Mouse (Mus musculus) megakaryocyte, embryonic 14.5 days (primary cell): Measurements from ENCODE around the gene Smyd4. TPM values are rescaled to one million over a fixed set of nuclear protein-coding genes. Genes with fewer than 3 reads are reported as not detected.
A peak's percentile ranks its signal among the peaks of the same experiment; 100 is the strongest.
"Not testable (repeated sequence)": the region's sequence is repeated elsewhere in the genome, so short reads cannot be mapped to it uniquely, and the experiment has no call there.

Experiments
- H3K27me3 ChIP-seq: replicated peaks from 2 replicates; pipeline ENCODE3; 2012; ENCODE audit warnings: inconsistent platforms
- H3K36me3 ChIP-seq: replicated peaks from 2 replicates; pipeline ENCODE3; 2012; ENCODE audit warnings: low read length, inconsistent platforms, mixed read lengths
- H3K4me1 ChIP-seq: 2 replicates; pipeline ENCODE4 v1.6.1; 2012; ENCODE audit warnings: inconsistent platforms
- H3K4me3 ChIP-seq: replicated peaks from 2 replicates; pipeline ENCODE3; 2012; ENCODE audit warnings: moderate library complexity, mild to moderate bottlenecking, inconsistent platforms
- H3K9me3 ChIP-seq: 2 replicates; pipeline ENCODE4 v1.6.1; 2012; ENCODE audit warnings: inconsistent platforms
- FLI1 ChIP-seq: IDR thresholded peaks from 2 replicates; pipeline ENCODE4 v1.6.1; 2012; ENCODE audit warnings: low read length, inconsistent platforms, mixed read lengths
- GATA1 ChIP-seq: IDR thresholded peaks from 3 replicates; pipeline ENCODE4 v1.6.1; 2012; ENCODE audit warnings: mixed read lengths, low read length, inconsistent platforms, borderline replicate concordance
- polyA plus RNA-seq: library from polyadenylated mRNA; stranded (reverse); fragments of >175 nt; gene quantifications from 2 replicates; pipeline ENCODE4 v1.2.3, GENCODE M21; 2012; ENCODE audit warnings: low replicate concordance; ENCODE audit not compliant: insufficient read depth

Smyd4 gene
- polyA plus RNA-seq, 1 experiment = 0.43 TPM

GRCm38 (mm10) chr11:75344716-75345115 lies 3.5 kb upstream of the Smyd4 start:
- Histone ChIP-seq H3K36me3 (peaks cover 34% of the 10 kb centered on the region), H3K27me3 (no peaks in the 10 kb centered on the region), H3K4me1 (peaks cover 63% of the 10 kb centered on the region), H3K9me3 (no peaks in the 10 kb centered on the region), H3K4me3 (no peak overlapping the region)
- TF ChIP-seq FLI1 (no peak), GATA1 (no peak)

GRCm38 (mm10) chr11:75346556-75347187 lies 1.6 kb upstream of the Smyd4 start:
- H3K9me3 ChIP-seq = no peaks in the 10 kb centered on the region
- peak overlapping the region; percentile 53 for H3K4me3 ChIP-seq
- no peak for TF ChIP-seq FLI1
- no peak for TF ChIP-seq GATA1
- H3K27me3 ChIP-seq = no peaks in the 10 kb centered on the region
- H3K4me1 ChIP-seq = peaks cover 74% of the 10 kb centered on the region
- H3K36me3 ChIP-seq = peaks cover 19% of the 10 kb centered on the region

DNA sequence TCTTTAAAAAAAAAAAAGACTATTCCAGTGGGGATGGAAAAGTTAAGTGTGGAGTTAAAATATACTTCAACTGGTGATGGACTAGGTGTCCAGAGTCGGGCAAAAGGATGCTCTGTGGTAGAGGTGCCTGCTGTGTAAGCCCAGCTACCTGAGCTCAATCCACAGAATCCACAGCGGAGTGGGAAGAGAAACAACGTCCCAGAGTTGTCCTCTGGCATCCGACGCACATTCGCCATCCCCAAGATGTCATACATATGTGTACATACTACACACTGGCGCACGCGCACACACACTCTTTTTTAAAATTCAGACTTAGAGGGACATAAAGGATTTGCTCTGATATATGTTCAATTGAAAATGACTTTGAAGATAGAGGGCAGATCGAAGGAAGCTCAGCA lies 1.0 kb upstream of the Smyd4 start:
- peaks cover 17% of the 10 kb centered on the region for H3K36me3 ChIP-seq
- no peak for TF ChIP-seq FLI1
- TF ChIP-seq GATA1 = no peak
- H3K4me3 ChIP-seq = peak overlapping the region; percentile 97
- no peaks in the 10 kb centered on the region for H3K27me3 ChIP-seq
- H3K4me1 ChIP-seq = peaks cover 76% of the 10 kb centered on the region
- no peaks in the 10 kb centered on the region for H3K9me3 ChIP-seq

- no peaks in the 10 kb centered on the region for H3K9me3 ChIP-seq
- peak overlapping the region; percentile 97 for H3K4me3 ChIP-seq
- H3K4me1 ChIP-seq = peaks cover 73% of the 10 kb centered on the region
- H3K36me3 ChIP-seq = peaks cover 20% of the 10 kb centered on the region
- no peak for TF ChIP-seq GATA1
- no peak for TF ChIP-seq FLI1
- no peaks in the 10 kb centered on the region for H3K27me3 ChIP-seq
Observed at GRCm38 (mm10) chr11:75347596-75347995, 637 bp upstream of the Smyd4 start.

GRCm38 (mm10) chr11:75348890-75349261 lies 643 bp downstream of the Smyd4 start:
- peaks cover 17% of the 10 kb centered on the region for H3K36me3 ChIP-seq
- no peak for TF ChIP-seq FLI1
- TF ChIP-seq GATA1 = no peak
- peaks cover 60% of the 10 kb centered on the region for H3K4me1 ChIP-seq
- H3K27me3 ChIP-seq = no peaks in the 10 kb centered on the region
- peak overlapping the region; percentile 97 for H3K4me3 ChIP-seq
- H3K9me3 ChIP-seq = no peaks in the 10 kb centered on the region

DNA sequence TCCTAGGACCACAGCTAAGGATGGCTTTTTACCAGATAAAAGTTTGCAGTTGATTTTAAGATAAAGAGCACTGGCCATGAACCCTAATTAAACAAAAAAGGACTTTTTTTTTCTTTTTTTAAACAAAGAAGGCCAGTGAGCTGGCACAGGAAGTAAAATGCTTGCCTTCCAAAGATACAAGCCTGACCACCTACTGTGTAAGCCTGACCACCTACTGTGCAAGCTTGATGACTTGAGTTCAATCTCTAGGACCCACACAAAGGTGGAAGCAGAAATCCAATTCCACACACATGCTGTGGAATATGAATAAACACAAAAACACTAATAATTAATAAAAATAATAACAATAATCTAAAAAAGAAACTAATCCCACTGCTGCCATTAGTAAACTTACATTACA lies 3.0 kb downstream of the Smyd4 start:
- Histone ChIP-seq H3K4me3 (no peak overlapping the region), H3K27me3 (no peaks in the 10 kb centered on the region), H3K36me3 (peaks cover 29% of the 10 kb centered on the region), H3K4me1 (peaks cover 40% of the 10 kb centered on the region), H3K9me3 (no peaks in the 10 kb centered on the region)
- TF ChIP-seq GATA1 (no peak), FLI1 (no peak)

- TF ChIP-seq GATA1 (no peak), FLI1 (no peak)
- Histone ChIP-seq H3K4me3 (no peak overlapping the region), H3K36me3 (peaks cover 33% of the 10 kb centered on the region), H3K4me1 (peaks cover 12% of the 10 kb centered on the region), H3K9me3 (no peaks in the 10 kb centered on the region), H3K27me3 (no peaks in the 10 kb centered on the region)
Observed at GRCm38 (mm10) chr11:75355475-75355874, 7.2 kb downstream of the Smyd4 start.

GRCm38 (mm10) chr11:75377125-75377524 lies 28.9 kb downstream of the Smyd4 start:
- Histone ChIP-seq H3K9me3 (no peaks in the 10 kb centered on the region), H3K36me3 (peaks cover 2% of the 10 kb centered on the region), H3K4me1 (peaks cover 15% of the 10 kb centered on the region), H3K4me3 (no peak overlapping the region), H3K27me3 (no peaks in the 10 kb centered on the region)
- TF ChIP-seq FLI1 (no peak), GATA1 (no peak)

- H3K27me3 ChIP-seq, H3K36me3 ChIP-seq, H3K4me3 ChIP-seq, H3K9me3 ChIP-seq: not testable (repeated sequence)
- H3K4me1 ChIP-seq = peaks cover 22% of the 10 kb centered on the region
Observed at GRCm38 (mm10) chr11:75378786-75379185, 30.6 kb downstream of the Smyd4 start.

DNA sequence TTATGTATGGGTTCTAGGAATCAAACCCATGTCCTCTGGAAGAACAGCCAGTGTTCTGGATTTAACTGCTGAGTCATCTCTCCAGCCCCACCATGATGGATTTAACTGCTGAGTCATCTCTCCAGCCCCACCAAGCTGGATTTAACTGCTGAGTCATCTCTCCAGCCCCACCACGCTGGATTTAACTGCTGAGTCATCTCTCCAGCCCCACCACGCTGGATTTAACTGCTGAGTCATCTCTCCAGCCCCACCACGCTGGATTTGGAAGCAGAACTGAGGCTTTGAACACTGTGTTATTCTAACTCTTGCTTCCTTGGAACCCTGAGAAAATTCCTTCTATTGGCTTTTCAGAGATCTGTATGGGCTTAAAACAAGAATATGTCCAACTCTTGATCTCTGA lies 35.3 kb downstream of the Smyd4 start:
- H3K27me3 ChIP-seq, H3K36me3 ChIP-seq, H3K4me3 ChIP-seq, H3K9me3 ChIP-seq: not testable (repeated sequence)
- H3K4me1 ChIP-seq = peaks cover 14% of the 10 kb centered on the region

DNA sequence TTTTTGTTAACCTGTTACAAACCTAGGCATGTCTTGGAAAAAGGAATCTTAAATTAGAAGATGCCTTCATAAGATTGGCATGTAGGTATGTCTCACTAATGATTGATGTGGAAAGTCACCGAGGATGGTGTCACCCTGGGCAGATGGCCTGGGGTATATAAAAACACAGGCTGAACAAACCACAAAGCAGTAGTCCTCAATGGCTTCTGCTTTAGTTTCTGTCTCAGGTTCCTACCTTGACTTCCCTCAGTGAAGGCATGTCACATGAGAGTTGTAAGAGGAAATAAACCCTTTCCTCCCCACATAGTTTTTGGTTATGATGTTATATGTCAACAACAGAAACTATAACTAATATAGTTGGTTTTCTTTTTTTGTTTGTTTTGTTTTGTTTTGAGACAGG lies 47.4 kb downstream of the Smyd4 start:
- no peak for TF ChIP-seq GATA1
- no peak for TF ChIP-seq FLI1
- peaks cover 9% of the 10 kb centered on the region for H3K36me3 ChIP-seq
- H3K4me3 ChIP-seq = no peak overlapping the region
- H3K9me3 ChIP-seq = no peaks in the 10 kb centered on the region
- H3K4me1 ChIP-seq = peaks cover 32% of the 10 kb centered on the region
- H3K27me3 ChIP-seq = no peaks in the 10 kb centered on the region
